Mouse (Mus musculus): ENCODE data around the gene Acp6. TPM values are rescaled to one million over a fixed set of nuclear protein-coding genes. Genes with fewer than 3 reads are reported as not detected.
"Not testable (repeated sequence)": the region's sequence is repeated elsewhere in the genome, so short reads cannot be mapped to it uniquely, and the experiment has no call there.

The Acp6 gene
- polyA plus RNA-seq (2012; rRNA removed): 10.3 and 10.8 TPM in 2 replicates

GRCm38 (mm10) chr3:97158611-97159508, at the start of gene Acp6:
TSS of gene Acp6 (plus strand) at chr3:97158777.
- no peak for TF ChIP-seq CTCF (IDR thresholded peaks at IDR 0.05; ENCODE audit: control insufficient read depth, insufficient read depth, insufficient replicate concordance, low read depth, low read length)
- 0 out of 2 replicates have a peak, but pooled peaks have one; percentile 20 for TF ChIP-seq POLR2A (IDR thresholded peaks at IDR 0.05; ENCODE audit: control insufficient read depth, low read depth, low read length)
- peak within 1 kb of the TSS; percentile 72 for H3K4me3 ChIP-seq (ENCODE audit: control insufficient read depth, low read depth, low read length)
- no peaks in the 10 kb centered on the region for H3K36me3 ChIP-seq (ENCODE audit: control insufficient read depth, insufficient read depth, low read length)
- H3K27ac ChIP-seq (ENCODE audit: control insufficient read depth, insufficient read depth, low read depth, low read length): peak within 1 kb of the TSS; percentile 5; the same call in 1 of the 2 replicates
- peaks cover 3% of the 10 kb centered on the region; the same call in 1 of the 2 replicates for H3K4me1 ChIP-seq (ENCODE audit: control insufficient read depth, insufficient read depth, low read length)
- no peaks in the 10 kb centered on the region for H3K27me3 ChIP-seq (ENCODE audit: control insufficient read depth, insufficient read depth, low read length)

GRCm38 (mm10) chr3:97117511-97117910, 41.1 kb upstream of the Acp6 start:
- Histone ChIP-seq H3K4me1 (ENCODE audit: control insufficient read depth, insufficient read depth, low read length) (peaks cover 5% of the 10 kb centered on the region), H3K36me3 (ENCODE audit: control insufficient read depth, insufficient read depth, low read length) (no peaks in the 10 kb centered on the region), H3K27me3 (ENCODE audit: control insufficient read depth, insufficient read depth, low read length) (no peaks in the 10 kb centered on the region), H3K4me3 (ENCODE audit: control insufficient read depth, low read depth, low read length) (peak overlapping the region; percentile 8; the same call in 1 of the 2 replicates), H3K27ac (ENCODE audit: control insufficient read depth, insufficient read depth, low read depth, low read length) (no peak overlapping the region)
- TF ChIP-seq CTCF (IDR thresholded peaks at IDR 0.05; ENCODE audit: control insufficient read depth, insufficient read depth, insufficient replicate concordance, low read depth, low read length) (no peak), POLR2A (IDR thresholded peaks at IDR 0.05; ENCODE audit: control insufficient read depth, low read depth, low read length) (no peak)

GRCm38 (mm10) chr3:97118313-97118712, 40.3 kb upstream of the Acp6 start:
- Histone ChIP-seq H3K4me3 (ENCODE audit: control insufficient read depth, low read depth, low read length) (no peak overlapping the region), H3K4me1 (ENCODE audit: control insufficient read depth, insufficient read depth, low read length) (peaks cover 5% of the 10 kb centered on the region), H3K27ac (ENCODE audit: control insufficient read depth, insufficient read depth, low read depth, low read length) (no peak overlapping the region), H3K27me3 (ENCODE audit: control insufficient read depth, insufficient read depth, low read length) (no peaks in the 10 kb centered on the region), H3K36me3 (ENCODE audit: control insufficient read depth, insufficient read depth, low read length) (no peaks in the 10 kb centered on the region)
- TF ChIP-seq CTCF (IDR thresholded peaks at IDR 0.05; ENCODE audit: control insufficient read depth, insufficient read depth, insufficient replicate concordance, low read depth, low read length): no peak
- TF ChIP-seq POLR2A (IDR thresholded peaks at IDR 0.05; ENCODE audit: control insufficient read depth, low read depth, low read length): no peak

- TF ChIP-seq CTCF (IDR thresholded peaks at IDR 0.05; ENCODE audit: control insufficient read depth, insufficient read depth, insufficient replicate concordance, low read depth, low read length) (no peak), POLR2A (IDR thresholded peaks at IDR 0.05; ENCODE audit: control insufficient read depth, low read depth, low read length) (no peak)
- Histone ChIP-seq H3K27ac (ENCODE audit: control insufficient read depth, insufficient read depth, low read depth, low read length) (no peak overlapping the region), H3K36me3 (ENCODE audit: control insufficient read depth, insufficient read depth, low read length) (no peaks in the 10 kb centered on the region), H3K4me1 (ENCODE audit: control insufficient read depth, insufficient read depth, low read length) (no peaks in the 10 kb centered on the region), H3K4me3 (ENCODE audit: control insufficient read depth, low read depth, low read length) (no peak overlapping the region), H3K27me3 (ENCODE audit: control insufficient read depth, insufficient read depth, low read length) (no peaks in the 10 kb centered on the region)
These were observed 34.4 kb upstream of the Acp6 start for GRCm38 (mm10) chr3:97124193-97124592.

- Histone ChIP-seq H3K27me3 (ENCODE audit: control insufficient read depth, insufficient read depth, low read length) (no peaks in the 10 kb centered on the region), H3K27ac (ENCODE audit: control insufficient read depth, insufficient read depth, low read depth, low read length) (no peak overlapping the region), H3K4me1 (ENCODE audit: control insufficient read depth, insufficient read depth, low read length) (no peaks in the 10 kb centered on the region), H3K36me3 (ENCODE audit: control insufficient read depth, insufficient read depth, low read length) (no peaks in the 10 kb centered on the region), H3K4me3 (ENCODE audit: control insufficient read depth, low read depth, low read length) (no peak overlapping the region)
- TF ChIP-seq POLR2A (IDR thresholded peaks at IDR 0.05; ENCODE audit: control insufficient read depth, low read depth, low read length) (no peak), CTCF (IDR thresholded peaks at IDR 0.05; ENCODE audit: control insufficient read depth, insufficient read depth, insufficient replicate concordance, low read depth, low read length) (no peak)
These were observed 29.2 kb upstream of the Acp6 start for GRCm38 (mm10) chr3:97129410-97129809.

- not testable (repeated sequence) for H3K27ac ChIP-seq (ENCODE audit: control insufficient read depth, insufficient read depth, low read depth, low read length); H3K36me3 ChIP-seq (ENCODE audit: control insufficient read depth, insufficient read depth, low read length); H3K4me1 ChIP-seq (ENCODE audit: control insufficient read depth, insufficient read depth, low read length); H3K4me3 ChIP-seq (ENCODE audit: control insufficient read depth, low read depth, low read length); H3K27me3 ChIP-seq (ENCODE audit: control insufficient read depth, insufficient read depth, low read length)
These were observed 20.9 kb upstream of the Acp6 start for GRCm38 (mm10) chr3:97137666-97138065.

- no peak overlapping the region for H3K4me3 ChIP-seq (ENCODE audit: control insufficient read depth, low read depth, low read length)
- TF ChIP-seq POLR2A (IDR thresholded peaks at IDR 0.05; ENCODE audit: control insufficient read depth, low read depth, low read length) (no peak), CTCF (IDR thresholded peaks at IDR 0.05; ENCODE audit: control insufficient read depth, insufficient read depth, insufficient replicate concordance, low read depth, low read length) (no peak)
- no peaks in the 10 kb centered on the region for H3K36me3 ChIP-seq (ENCODE audit: control insufficient read depth, insufficient read depth, low read length)
- H3K27me3 ChIP-seq (ENCODE audit: control insufficient read depth, insufficient read depth, low read length): no peaks in the 10 kb centered on the region
- H3K27ac ChIP-seq (ENCODE audit: control insufficient read depth, insufficient read depth, low read depth, low read length): no peak overlapping the region
- H3K4me1 ChIP-seq (ENCODE audit: control insufficient read depth, insufficient read depth, low read length): no peaks in the 10 kb centered on the region
These were observed 7.5 kb upstream of the Acp6 start for GRCm38 (mm10) chr3:97151092-97151491.
